Mouse (Mus musculus) ES-E14 (cell line): ENCODE results near the gene Ngp. TPM values are rescaled to one million over a fixed set of nuclear protein-coding genes. Genes with fewer than 3 reads are reported as not detected.
"Not testable (repeated sequence)": the region's sequence is repeated elsewhere in the genome, so short reads cannot be mapped to it uniquely, and the experiment has no call there.

Experiments
- DNase-seq: peaks from one replicate; pipeline ENCODE4 v3.0.0-alpha.2; 2013; ENCODE audit warnings: low read depth, low spot score
- H3K27ac ChIP-seq: 2 replicates; pipeline ENCODE4 v1.5.1; 2012; ENCODE audit warnings: low read depth, mild to moderate bottlenecking, low read length, moderate library complexity, mixed read lengths; ENCODE audit not compliant: poor library complexity, insufficient read depth, severe bottlenecking
- H3K36me3 ChIP-seq: 2 replicates; pipeline ENCODE4 v1.6.1; 2012; ENCODE audit warnings: mild to moderate bottlenecking, low read length, moderate library complexity, mixed read lengths; ENCODE audit not compliant: control insufficient read depth, poor library complexity, insufficient read depth, severe bottlenecking
- H3K4me1 ChIP-seq, 2 experiments: fragments of 150-350 bp in 1 of 2; sonication (generic) in 1 of 2; 2 replicates each; pipeline ENCODE4 v1.6.1; 2012; ENCODE audit warnings: low read length in 2 of 2, mild to moderate bottlenecking in 1 of 2, mixed read lengths in 1 of 2; ENCODE audit not compliant: control insufficient read depth in 2 of 2, insufficient read depth in 2 of 2, poor library complexity in 1 of 2
- H3K4me3 ChIP-seq, 2 experiments: fragments of 150-350 bp in 1 of 2; sonication (generic) in 1 of 2; 2 replicates each; pipeline ENCODE4 v1.5.1; 2012; ENCODE audit warnings: low read length in 2 of 2, low read depth in 1 of 2, mild to moderate bottlenecking in 1 of 2, mixed read lengths in 1 of 2; ENCODE audit not compliant: insufficient read depth in 1 of 2, poor library complexity in 1 of 2, severe bottlenecking in 1 of 2
- H3K9ac ChIP-seq: 2 replicates; pipeline ENCODE4 v1.6.1; 2012; ENCODE audit warnings: low read depth, mild to moderate bottlenecking, low read length, mixed read lengths; ENCODE audit not compliant: poor library complexity, insufficient read depth, severe bottlenecking
- H3K9me3 ChIP-seq: fragments of 150-350 bp; sonication (generic); 2 replicates; pipeline ENCODE4 v1.6.1; 2012; ENCODE audit warnings: low read depth, mild to moderate bottlenecking, low read length; ENCODE audit not compliant: control insufficient read depth, insufficient read depth
- CHD2 ChIP-seq: IDR thresholded peaks from 2 replicates; pipeline ENCODE4 v1.6.1; 2014; ENCODE audit warnings: mild to moderate bottlenecking, low read depth, low read length, inconsistent platforms
- HCFC1 ChIP-seq: IDR thresholded peaks from 2 replicates; pipeline ENCODE4 v1.6.1; 2012; ENCODE audit warnings: low read length, inconsistent platforms, borderline replicate concordance; ENCODE audit not compliant: insufficient read depth
- MAFK ChIP-seq: IDR thresholded peaks from 2 replicates; pipeline ENCODE4 v1.6.1; 2014; ENCODE audit warnings: mild to moderate bottlenecking, low read depth, low read length, inconsistent platforms; ENCODE audit not compliant: insufficient read depth
- ZC3H11A ChIP-seq: IDR thresholded peaks from 2 replicates; pipeline ENCODE4 v1.6.1; 2012; ENCODE audit warnings: low read depth, mild to moderate bottlenecking, inconsistent platforms, low read length, borderline replicate concordance
- ZNF384 ChIP-seq: IDR thresholded peaks from 2 replicates; pipeline ENCODE4 v1.6.1; 2012; ENCODE audit warnings: low read depth, low read length, inconsistent platforms
- in situ Hi-C, 2 experiments: fragments of 600-800 bp; cut with MboI; formaldehyde crosslinking; loops; one replicate each; pipeline ENCODE4 v1.15.1; 2025; ENCODE audit warnings: low sequenced_read_pairs in 2 of 2, inconsistent platforms in 1 of 2; ENCODE audit not compliant: unreplicated experiment in 2 of 2
- total RNA-seq: library from RNA; depleted of rRNA; stranded (reverse); fragments of 300-350 nt; gene quantifications from 2 replicates; pipeline ENCODE4 v1.2.3, GENCODE M21; 2012; rRNA removed

The Ngp gene
- total RNA-seq: not detected in 2 replicates

DNA sequence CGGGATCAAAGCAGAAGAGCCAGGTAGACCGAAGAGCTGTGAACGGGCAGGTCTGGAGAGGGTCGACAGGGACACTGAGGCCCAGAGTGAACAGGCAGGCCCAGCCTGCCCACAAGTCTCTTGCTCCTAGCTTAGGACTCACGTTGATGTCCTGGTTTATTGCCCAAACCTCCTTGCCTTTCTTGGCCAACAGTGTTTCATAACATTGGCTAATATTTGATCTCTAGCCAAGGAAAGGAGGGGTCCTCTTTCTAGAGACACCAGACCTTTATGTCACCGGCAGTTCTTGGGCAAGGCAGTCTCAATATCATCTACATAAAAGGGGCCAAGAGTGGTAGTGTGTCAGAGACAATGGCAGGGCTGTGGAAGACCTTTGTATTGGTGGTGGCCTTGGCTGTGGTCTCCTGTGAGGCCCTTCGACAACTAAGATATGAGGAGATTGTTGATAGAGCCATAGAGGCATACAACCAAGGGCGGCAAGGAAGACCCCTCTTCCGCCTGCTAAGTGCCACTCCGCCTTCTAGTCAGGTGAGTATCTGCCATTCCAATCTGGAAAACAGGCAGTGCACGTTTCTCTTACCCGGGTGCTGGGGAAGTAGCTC lies at the start of gene Ngp:
Gene Ngp (plus strand): TSS at position 237 of the 602 bp plus-strand sequence.
- DNase-seq: no peak
- no peak within 1 kb of the TSS for H3K9ac ChIP-seq
- H3K36me3 ChIP-seq: no peaks in the 10 kb centered on the region
- H3K9me3 ChIP-seq: no peaks in the 10 kb centered on the region
- in situ Hi-C loops: no loop called here
- H3K4me1 ChIP-seq: no peaks in the 10 kb centered on the region
- TF ChIP-seq ZNF384 (no peak), HCFC1 (no peak), CHD2 (no peak), ZC3H11A (no peak), MAFK (no peak)
- H3K4me3 ChIP-seq: no peak within 1 kb of the TSS
- no peak within 1 kb of the TSS for H3K27ac ChIP-seq

DNA sequence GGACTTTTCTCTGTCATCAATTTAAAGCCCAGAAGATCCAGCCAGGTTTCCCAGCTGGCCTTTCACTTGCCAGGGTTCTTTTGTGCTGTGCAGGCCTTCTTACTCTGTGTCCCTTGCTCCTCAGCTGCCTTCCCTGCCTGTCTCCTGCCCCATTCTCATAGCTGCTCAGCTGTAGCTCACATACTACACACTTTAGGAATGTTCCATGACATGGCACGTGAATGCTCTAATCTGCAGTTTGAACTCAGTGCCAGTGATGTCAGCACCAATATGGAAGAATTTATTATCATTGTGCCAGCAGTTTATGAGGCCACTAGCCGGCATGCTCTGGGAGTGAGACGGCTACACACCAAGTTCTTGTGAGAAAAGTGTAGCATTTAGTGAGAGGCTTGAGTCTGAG lies 49.7 kb upstream of the Ngp start:
- H3K36me3 ChIP-seq: peaks cover 4% of the 10 kb centered on the region; the same call in 1 of the 2 replicates

DNA sequence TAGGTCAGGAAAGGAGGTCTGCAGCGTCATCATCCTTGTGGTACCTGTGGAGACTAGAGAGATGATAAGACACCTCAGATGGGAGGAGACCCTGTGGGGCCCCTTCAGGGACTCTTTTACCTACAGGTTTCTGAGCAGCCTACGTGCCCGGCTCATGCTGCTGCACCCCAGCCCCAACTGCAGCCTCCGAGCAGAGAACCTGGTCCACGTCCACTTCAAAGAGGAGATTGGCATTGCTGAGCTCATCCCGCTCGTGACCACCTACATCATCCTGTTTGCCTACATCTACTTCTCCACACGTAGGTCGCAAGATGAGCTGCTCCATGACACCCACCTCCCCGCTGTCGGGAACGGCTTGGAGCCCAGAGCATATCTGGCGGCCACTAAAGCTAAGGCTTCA lies 45.7 kb upstream of the Ngp start:
- Histone ChIP-seq H3K36me3 (peaks cover 8% of the 10 kb centered on the region; the same call in 1 of the 2 replicates), H3K9ac (no peak overlapping the region)

More for the DNA sequence above, 49.7 kb upstream of the Ngp start:
- Histone ChIP-seq H3K27ac (no peak overlapping the region), H3K9me3 (no peaks in the 10 kb centered on the region), H3K9ac (no peak overlapping the region), H3K4me1 (no peaks in the 10 kb centered on the region), H3K4me3 (no peak overlapping the region)
- in situ Hi-C loops: no loop called here
- no peak for DNase-seq
- no peak for TF ChIP-seq ZNF384

DNA sequence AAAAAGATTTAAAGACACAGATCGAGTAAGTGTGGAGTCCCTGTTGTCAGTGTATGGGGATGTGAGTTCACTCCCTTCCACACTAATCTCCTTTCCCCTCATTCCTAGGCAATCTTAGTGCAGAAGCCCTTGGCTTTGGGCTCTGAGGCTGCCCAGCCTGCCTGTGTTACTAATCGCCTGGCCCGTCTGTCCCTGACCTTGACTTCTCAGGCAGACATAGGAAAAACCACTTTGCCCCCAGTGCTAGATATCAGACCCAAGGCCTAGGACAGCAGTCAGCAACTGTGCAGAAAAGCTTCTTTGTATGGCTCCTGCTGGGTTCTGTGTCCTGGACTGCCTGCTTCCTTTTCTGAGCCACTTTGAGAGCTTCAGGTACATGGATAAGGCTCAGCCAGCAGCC lies 43.9 kb upstream of the Ngp start:
- H3K4me3 ChIP-seq: no peak overlapping the region
- no peak for TF ChIP-seq ZNF384
- TF ChIP-seq ZC3H11A: no peak
- TF ChIP-seq HCFC1: no peak
- no peak for TF ChIP-seq CHD2
- no peak for TF ChIP-seq MAFK
- in situ Hi-C loops: no loop called here
- H3K9me3 ChIP-seq: no peaks in the 10 kb centered on the region
- H3K27ac ChIP-seq: no peak overlapping the region
- H3K4me1 ChIP-seq: peaks cover 0 to 2% of the 10 kb centered on the region in 2 experiments; a peak in 1 of 4 replicates
- no peak for DNase-seq
- peaks cover 11% of the 10 kb centered on the region; the same call in 1 of the 2 replicates for H3K36me3 ChIP-seq
- no peak overlapping the region for H3K9ac ChIP-seq

More for the DNA sequence above, 45.7 kb upstream of the Ngp start:
- H3K4me3 ChIP-seq: no peak overlapping the region
- H3K27ac ChIP-seq: no peak overlapping the region
- no peaks in the 10 kb centered on the region for H3K4me1 ChIP-seq
- TF ChIP-seq HCFC1 (no peak), CHD2 (no peak), ZC3H11A (no peak), ZNF384 (no peak), MAFK (no peak)
- H3K9me3 ChIP-seq: no peaks in the 10 kb centered on the region
- in situ Hi-C loops: no loop called here
- DNase-seq: no peak

DNA sequence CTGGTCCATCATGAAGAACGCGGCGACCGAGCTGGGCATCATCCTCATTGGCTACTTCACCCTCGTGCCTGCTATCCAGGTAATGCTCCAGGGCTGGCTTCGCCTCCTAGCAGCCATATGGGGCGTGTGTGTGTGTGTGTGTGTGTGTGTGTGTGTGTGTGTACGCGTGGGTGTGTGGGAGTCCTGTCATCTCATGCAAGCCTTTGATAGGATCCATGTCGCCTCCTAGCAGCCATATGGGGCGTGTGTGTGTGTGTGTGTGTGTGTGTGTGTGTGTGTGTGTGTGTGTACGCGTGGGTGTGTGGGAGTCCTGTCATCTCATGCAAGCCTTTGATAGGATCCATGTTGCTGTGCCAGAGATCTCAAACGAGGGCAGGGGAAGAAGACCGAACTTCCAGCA lies 41.9 kb upstream of the Ngp start:
- in situ Hi-C loops, H3K4me3 ChIP-seq, H3K9me3 ChIP-seq, H3K27ac ChIP-seq, DNase-seq, H3K9ac ChIP-seq, H3K4me1 ChIP-seq: not testable (repeated sequence)
- H3K36me3 ChIP-seq: peaks cover 16% of the 10 kb centered on the region; the same call in 1 of the 2 replicates
